Mouse (Mus musculus) small intestine, adult 2 months (tissue): ENCODE results near the gene Cntnap2.

Experiments
- CTCF ChIP-seq: fragments of 200-500 bp; IDR thresholded peaks from 2 replicates; pipeline ENCODE4 v1.5.1; 2012; ENCODE audit warnings: low read depth, mild to moderate bottlenecking, control low read depth, inconsistent platforms, low read length, moderate library complexity, mixed read lengths; ENCODE audit not compliant: insufficient replicate concordance, insufficient read length; ENCODE audit errors: extremely low read depth
- POLR2A ChIP-seq: fragments of 200-500 bp; IDR thresholded peaks from 2 replicates; pipeline ENCODE4 v1.6.1; 2012; ENCODE audit warnings: low read depth, mild to moderate bottlenecking, control low read depth, inconsistent platforms, low read length, moderate library complexity

GRCm38 (mm10) chr6:45290154-45290553 lies 231.0 kb downstream of the Cntnap2 start:
- TF ChIP-seq CTCF (no peak), POLR2A (no peak)
